Mouse (Mus musculus) forebrain, embryonic 10.5 days (tissue): Measurements from ENCODE around the gene 4930572O03Rik. TPM values are rescaled to one million over a fixed set of nuclear protein-coding genes. Genes with fewer than 3 reads are reported as not detected.
"Not testable (repeated sequence)": the region's sequence is repeated elsewhere in the genome, so short reads cannot be mapped to it uniquely, and the experiment has no call there.

Experiments used
- DNase-seq: peaks from one replicate; pipeline ENCODE4 v3.0.0-alpha.2; 2017; ENCODE audit warnings: low spot score; ENCODE audit errors: extremely low spot score
- H3K27ac ChIP-seq: fragments of 300-500 bp; sonication (generic); 2 replicates; pipeline ENCODE4 v1.5.1; 2016; ENCODE audit warnings: mild to moderate bottlenecking
- H3K27me3 ChIP-seq: fragments of 300-500 bp; sonication (generic); 2 replicates; pipeline ENCODE4 v1.6.1; 2016; ENCODE audit warnings: mild to moderate bottlenecking; ENCODE audit not compliant: poor library complexity, severe bottlenecking
- H3K36me3 ChIP-seq: fragments of 300-500 bp; sonication (generic); replicated peaks from 2 replicates; pipeline ENCODE4 v1.6.1; 2016; ENCODE audit warnings: mild to moderate bottlenecking, moderate library complexity
- H3K4me1 ChIP-seq: fragments of 300-500 bp; sonication (generic); 2 replicates; pipeline ENCODE4 v1.6.1; 2016
- H3K4me3 ChIP-seq: fragments of 300-500 bp; sonication (generic); 2 replicates; pipeline ENCODE4 v1.5.1; 2016; ENCODE audit warnings: mild to moderate bottlenecking, moderate library complexity
- H3K9me3 ChIP-seq: fragments of 300-500 bp; sonication (generic); 2 replicates; pipeline ENCODE4 v1.6.1; 2016; ENCODE audit warnings: mild to moderate bottlenecking, moderate library complexity
- WGBS: fragments of 180-500 bp; shearing (Covaris S2); methylation state at CpG from one replicate; pipeline ENCODE4 v1.1.7; 2016; 5-methylcytosine and 5-hydroxymethylcytosine counted together
- polyA plus RNA-seq: library from polyadenylated mRNA; unstranded; fragments of >200 nt; fragmentation: Nextera tagmentation; extraction: Ambion mirVana; gene quantifications from 2 replicates; pipeline ENCODE4 v1.2.1, GENCODE M21; 2016

4930572O03Rik gene
- polyA plus RNA-seq, 1 experiment from 2014 or later, result not detected

GRCm38 (mm10) chr5:15674429-15675244 is 17.8 kb upstream of the 4930572O03Rik start:
- not testable (repeated sequence) for DNase-seq, H3K27ac ChIP-seq, H3K36me3 ChIP-seq, H3K4me3 ChIP-seq, H3K4me1 ChIP-seq, H3K27me3 ChIP-seq
- H3K9me3 ChIP-seq, result peaks cover 36% of the 10 kb centered on the region
- WGBS, result 93% methylated on average over 5 of the region's 8 CpGs

GRCm38 (mm10) chr5:15673989-15674388 is 17.1 kb upstream of the 4930572O03Rik start:
- WGBS, result 84% methylated on average over 2 of the region's 2 CpGs
- not testable (repeated sequence) for DNase-seq, H3K27me3 ChIP-seq, H3K4me1 ChIP-seq, H3K4me3 ChIP-seq, H3K36me3 ChIP-seq, H3K27ac ChIP-seq
- H3K9me3 ChIP-seq, result peaks cover 33% of the 10 kb centered on the region

GRCm38 (mm10) chr5:15670789-15671188 is 13.9 kb upstream of the 4930572O03Rik start:
- peak; percentile 13 for DNase-seq
- H3K36me3 ChIP-seq, result not testable (repeated sequence)
- WGBS, result 84% methylated on average over 9 of the region's 18 CpGs

GRCm38 (mm10) chr5:15663847-15664246 is 7.0 kb upstream of the 4930572O03Rik start:
- 76% methylated on average over 7 of the region's 7 CpGs for WGBS
- not testable (repeated sequence) for H3K36me3 ChIP-seq, H3K27me3 ChIP-seq, H3K9me3 ChIP-seq, H3K4me3 ChIP-seq, H3K4me1 ChIP-seq, DNase-seq, H3K27ac ChIP-seq

More at GRCm38 (mm10) chr5:15670789-15671188, 13.9 kb upstream of the 4930572O03Rik start:
- not testable (repeated sequence) for H3K27ac ChIP-seq, H3K27me3 ChIP-seq, H3K4me3 ChIP-seq, H3K4me1 ChIP-seq
- H3K9me3 ChIP-seq, result peaks cover 22% of the 10 kb centered on the region

GRCm38 (mm10) chr5:15652334-15652733 is 4.5 kb downstream of the 4930572O03Rik start:
- H3K4me1 ChIP-seq, DNase-seq, H3K27me3 ChIP-seq, H3K36me3 ChIP-seq, H3K4me3 ChIP-seq, H3K27ac ChIP-seq: not testable (repeated sequence)
- 83% methylated on average over 2 of the region's 2 CpGs for WGBS
- H3K9me3 ChIP-seq, result peaks cover 16% of the 10 kb centered on the region

- H3K9me3 ChIP-seq, result peaks cover 11% of the 10 kb centered on the region; the same call in 1 of the 2 replicates
- H3K36me3 ChIP-seq, H3K4me1 ChIP-seq, H3K27ac ChIP-seq, DNase-seq, H3K4me3 ChIP-seq, H3K27me3 ChIP-seq: not testable (repeated sequence)
- 33% methylated on average over 6 of the region's 6 CpGs for WGBS
Measured at GRCm38 (mm10) chr5:15645707-15646106, 11.2 kb downstream of the 4930572O03Rik start.

GRCm38 (mm10) chr5:15637637-15638036 is 19.2 kb downstream of the 4930572O03Rik start:
- H3K4me3 ChIP-seq, result not testable (repeated sequence)
- 69% methylated on average over 2 of the region's 2 CpGs for WGBS

GRCm38 (mm10) chr5:15630068-15630467 is 26.8 kb downstream of the 4930572O03Rik start:
- DNase-seq, H3K4me1 ChIP-seq, H3K27ac ChIP-seq, H3K36me3 ChIP-seq, H3K4me3 ChIP-seq, H3K27me3 ChIP-seq: not testable (repeated sequence)
- 34% methylated on average over 5 of the region's 5 CpGs for WGBS
- H3K9me3 ChIP-seq, result peaks cover 21% of the 10 kb centered on the region; the same call in 1 of the 2 replicates

More at GRCm38 (mm10) chr5:15637637-15638036, 19.2 kb downstream of the 4930572O03Rik start:
- not testable (repeated sequence) for H3K27ac ChIP-seq, H3K27me3 ChIP-seq, DNase-seq, H3K36me3 ChIP-seq, H3K4me1 ChIP-seq
- peaks cover 23% of the 10 kb centered on the region for H3K9me3 ChIP-seq

- WGBS, result 20% methylated on average over 1 of the region's 1 CpGs
- H3K4me1 ChIP-seq, H3K4me3 ChIP-seq, H3K27me3 ChIP-seq, DNase-seq, H3K36me3 ChIP-seq, H3K27ac ChIP-seq: not testable (repeated sequence)
- H3K9me3 ChIP-seq, result peaks cover 18% of the 10 kb centered on the region; the same call in 1 of the 2 replicates
Measured at GRCm38 (mm10) chr5:15628136-15628535, 28.7 kb downstream of the 4930572O03Rik start.

- H3K36me3 ChIP-seq, DNase-seq, H3K27ac ChIP-seq, H3K4me3 ChIP-seq, H3K4me1 ChIP-seq, H3K27me3 ChIP-seq: not testable (repeated sequence)
- peaks cover 21% of the 10 kb centered on the region for H3K9me3 ChIP-seq
- WGBS, result 73% methylated on average over 1 of the region's 1 CpGs
Measured at GRCm38 (mm10) chr5:15618764-15619163, 38.1 kb downstream of the 4930572O03Rik start, which contains the start of gene Speer4d. TSS of gene Speer4d (plus strand) at chr5:15619064.

- not testable (repeated sequence) for H3K4me3 ChIP-seq, H3K27ac ChIP-seq, H3K36me3 ChIP-seq, H3K4me1 ChIP-seq, DNase-seq, H3K27me3 ChIP-seq
- peaks cover 28% of the 10 kb centered on the region for H3K9me3 ChIP-seq
- WGBS, result 83% methylated on average over 3 of the region's 3 CpGs
Measured at GRCm38 (mm10) chr5:15616195-15616594, 40.7 kb downstream of the 4930572O03Rik start.

- not testable (repeated sequence) for H3K27ac ChIP-seq, H3K4me1 ChIP-seq, DNase-seq, H3K27me3 ChIP-seq, H3K4me3 ChIP-seq, H3K36me3 ChIP-seq
- H3K9me3 ChIP-seq, result peaks cover 27% of the 10 kb centered on the region
- WGBS, result 14% methylated on average over 1 of the region's 1 CpGs
Measured at GRCm38 (mm10) chr5:15610695-15611094, 46.2 kb downstream of the 4930572O03Rik start.

- not testable (repeated sequence) for DNase-seq, H3K4me3 ChIP-seq, H3K36me3 ChIP-seq, H3K27me3 ChIP-seq, H3K27ac ChIP-seq, H3K4me1 ChIP-seq
- WGBS, result 66% methylated on average over 6 of the region's 6 CpGs
- peaks cover 42% of the 10 kb centered on the region for H3K9me3 ChIP-seq
Measured at GRCm38 (mm10) chr5:15606677-15607076, 50.2 kb downstream of the 4930572O03Rik start.
